Mouse (Mus musculus): Measurements from ENCODE around the gene Agr2. TPM values are rescaled to one million over a fixed set of nuclear protein-coding genes. Genes with fewer than 3 reads are reported as not detected.

The Agr2 gene
- polyA plus RNA-seq (2012; rRNA removed): not detected in 2 replicates

DNA sequence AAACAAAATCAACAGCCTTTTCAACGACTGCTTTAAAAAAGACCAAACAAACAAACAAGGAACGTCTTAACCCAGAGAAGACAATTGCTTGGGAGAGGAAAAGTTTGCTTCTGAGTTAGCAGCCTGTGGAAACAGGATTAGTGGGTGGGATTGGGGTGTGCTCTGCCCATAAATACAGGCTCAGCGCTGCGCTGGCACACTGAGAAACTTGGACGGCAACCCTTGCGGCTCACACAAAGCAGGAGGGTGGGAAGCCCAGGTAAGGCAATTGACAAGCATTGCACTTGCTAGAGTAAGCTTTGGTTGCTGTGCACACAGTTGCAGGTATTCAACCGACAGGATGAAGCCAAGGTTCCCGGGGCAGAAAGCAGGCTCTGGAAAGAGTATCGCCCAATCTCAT, at the start of gene Agr2:
Gene Agr2 (plus strand): TSS at position 197 of the 400 bp plus-strand sequence.
- TF ChIP-seq POLR2A (IDR thresholded peaks at IDR 0.05; ENCODE audit: borderline replicate concordance, insufficient read depth, low read length): no peak
- no peak for TF ChIP-seq CTCF (IDR thresholded peaks at IDR 0.05; ENCODE audit: borderline replicate concordance, insufficient read depth, low read depth, low read length)
- H3K27ac ChIP-seq (ENCODE audit: insufficient read depth, low read length): no peak within 1 kb of the TSS

DNA sequence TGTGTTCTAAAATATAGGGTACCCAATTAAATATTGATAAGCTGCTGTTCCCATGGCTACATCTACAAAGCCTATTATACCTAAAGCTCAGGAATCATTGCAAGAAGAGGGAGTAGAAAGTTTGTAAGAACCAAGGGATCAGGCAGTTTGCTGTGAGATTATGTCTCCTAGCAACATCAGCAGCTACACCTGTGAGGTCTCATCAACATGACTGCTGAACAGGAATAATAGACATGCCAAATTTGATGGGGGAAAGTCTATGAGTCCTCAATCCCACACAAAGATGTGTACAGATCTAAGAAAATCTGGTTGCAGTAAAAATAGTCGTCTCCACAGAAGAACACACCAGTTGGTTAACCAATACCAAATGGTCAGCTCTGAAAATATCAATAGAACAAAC, 41.0 kb upstream of the Agr2 start:
- WGBS: 67% methylated on average over 1 of the region's 1 CpGs
- Histone ChIP-seq H3K4me1 (ENCODE audit: control insufficient read depth, insufficient read depth, low read length) (no peaks in the 10 kb centered on the region), H3K27ac (ENCODE audit: insufficient read depth, low read length) (no peak overlapping the region), H3K27me3 (ENCODE audit: control insufficient read depth, insufficient read depth, low read length) (no peaks in the 10 kb centered on the region), H3K4me3 (replicated peaks; ENCODE audit: insufficient read depth, low read depth, low read length) (no peak overlapping the region)
- TF ChIP-seq CTCF (IDR thresholded peaks at IDR 0.05; ENCODE audit: borderline replicate concordance, insufficient read depth, low read depth, low read length) (no peak), POLR2A (IDR thresholded peaks at IDR 0.05; ENCODE audit: borderline replicate concordance, insufficient read depth, low read length) (no peak)
- no peak for DNase-seq

More for the DNA sequence above, at the start of gene Agr2:
- no peak for DNase-seq
- H3K4me1 ChIP-seq (ENCODE audit: control insufficient read depth, insufficient read depth, low read length): no peaks in the 10 kb centered on the region
- no peak within 1 kb of the TSS for H3K4me3 ChIP-seq (replicated peaks; ENCODE audit: insufficient read depth, low read depth, low read length)
- 60% methylated on average over 9 of the region's 9 CpGs for WGBS
- no peaks in the 10 kb centered on the region for H3K27me3 ChIP-seq (ENCODE audit: control insufficient read depth, insufficient read depth, low read length)

DNA sequence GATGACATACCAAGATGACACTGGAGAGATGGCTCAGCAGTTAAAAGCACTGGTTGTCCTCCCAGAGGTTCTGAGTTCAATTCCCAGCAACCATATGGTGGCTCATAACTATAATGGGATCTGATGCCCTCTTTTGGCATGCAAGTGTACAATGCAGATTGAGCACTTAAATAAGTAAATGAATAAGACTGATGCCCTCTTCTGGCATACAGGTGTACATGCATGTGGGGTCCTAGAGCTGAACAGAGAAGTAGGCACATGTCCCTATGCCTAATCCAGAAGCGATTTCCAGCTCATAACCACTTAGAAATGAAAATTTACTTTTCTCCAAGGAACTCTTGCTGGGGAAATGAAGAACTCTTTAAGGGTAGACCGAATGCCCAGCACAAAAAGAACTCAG, 35.5 kb upstream of the Agr2 start:
- 77% methylated on average over 2 of the region's 2 CpGs for WGBS
- H3K4me3 ChIP-seq (replicated peaks; ENCODE audit: insufficient read depth, low read depth, low read length): no peak overlapping the region
- no peak overlapping the region for H3K27ac ChIP-seq (ENCODE audit: insufficient read depth, low read length)
- TF ChIP-seq CTCF (IDR thresholded peaks at IDR 0.05; ENCODE audit: borderline replicate concordance, insufficient read depth, low read depth, low read length) (no peak), POLR2A (IDR thresholded peaks at IDR 0.05; ENCODE audit: borderline replicate concordance, insufficient read depth, low read length) (no peak)
- no peaks in the 10 kb centered on the region for H3K27me3 ChIP-seq (ENCODE audit: control insufficient read depth, insufficient read depth, low read length)
- no peaks in the 10 kb centered on the region for H3K4me1 ChIP-seq (ENCODE audit: control insufficient read depth, insufficient read depth, low read length)
- no peak for DNase-seq

DNA sequence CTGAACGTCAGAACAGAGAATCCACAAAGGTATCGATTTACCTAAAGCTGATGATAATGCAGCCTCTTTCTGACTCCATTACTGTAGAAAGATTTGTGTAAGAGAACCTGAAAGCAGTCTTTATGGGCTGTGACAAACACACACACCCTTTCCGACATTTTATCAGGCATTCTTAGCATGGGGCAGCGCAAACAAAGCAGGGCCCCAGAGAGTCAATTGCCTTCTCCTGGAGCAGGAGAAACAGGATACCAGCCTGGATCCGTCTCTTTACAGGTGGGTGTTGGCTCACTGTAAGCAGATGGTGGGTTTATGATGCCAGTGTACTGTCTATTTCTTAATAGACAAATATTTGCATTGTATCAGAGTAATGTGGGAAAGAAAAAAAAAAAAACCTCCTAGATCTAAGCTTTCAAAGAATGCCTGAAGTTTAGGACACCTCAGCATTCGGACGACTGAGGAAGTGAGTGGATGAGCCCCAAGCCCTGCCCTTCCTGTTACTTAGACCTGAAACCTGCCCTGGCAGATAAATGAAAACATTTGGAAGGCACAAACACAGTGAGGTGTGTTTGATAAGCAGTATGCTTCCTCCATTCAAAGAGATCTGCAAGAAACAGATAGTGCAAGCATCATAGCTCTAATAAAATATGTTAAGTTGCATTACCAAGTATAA, 26.5 kb upstream of the Agr2 start:
- Histone ChIP-seq H3K27ac (ENCODE audit: insufficient read depth, low read length) (no peak overlapping the region), H3K4me3 (replicated peaks; ENCODE audit: insufficient read depth, low read depth, low read length) (no peak overlapping the region), H3K27me3 (ENCODE audit: control insufficient read depth, insufficient read depth, low read length) (no peaks in the 10 kb centered on the region), H3K4me1 (ENCODE audit: control insufficient read depth, insufficient read depth, low read length) (no peaks in the 10 kb centered on the region)
- no peak for DNase-seq
- 67% methylated on average over 7 of the region's 7 CpGs for WGBS
- TF ChIP-seq CTCF (IDR thresholded peaks at IDR 0.05; ENCODE audit: borderline replicate concordance, insufficient read depth, low read depth, low read length) (no peak), POLR2A (IDR thresholded peaks at IDR 0.05; ENCODE audit: borderline replicate concordance, insufficient read depth, low read length) (no peak)

DNA sequence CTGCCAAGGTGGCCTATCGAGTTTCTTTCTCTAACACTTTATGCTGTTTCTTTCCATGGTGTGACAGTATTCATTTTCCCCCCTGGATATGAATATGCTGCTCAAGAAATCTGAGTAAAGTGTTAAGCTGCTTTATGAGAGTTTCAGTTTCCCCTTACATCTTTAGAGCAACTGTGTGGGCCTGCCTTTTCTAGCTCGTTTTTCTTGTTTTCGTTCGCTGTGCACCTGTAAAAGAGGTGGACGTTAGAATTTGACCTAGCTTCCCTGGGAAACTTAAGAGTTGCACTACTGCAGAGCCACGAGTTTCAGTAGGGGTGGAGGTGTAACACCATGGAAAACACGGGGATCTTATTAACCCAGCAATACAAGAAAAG, 26.0 kb upstream of the Agr2 start:
- DNase-seq: no peak
- H3K4me1 ChIP-seq (ENCODE audit: control insufficient read depth, insufficient read depth, low read length): no peaks in the 10 kb centered on the region
- 74% methylated on average over 7 of the region's 7 CpGs for WGBS
- no peak overlapping the region for H3K27ac ChIP-seq (ENCODE audit: insufficient read depth, low read length)
- TF ChIP-seq POLR2A (IDR thresholded peaks at IDR 0.05; ENCODE audit: borderline replicate concordance, insufficient read depth, low read length) (no peak), CTCF (IDR thresholded peaks at IDR 0.05; ENCODE audit: borderline replicate concordance, insufficient read depth, low read depth, low read length) (no peak)
- H3K27me3 ChIP-seq (ENCODE audit: control insufficient read depth, insufficient read depth, low read length): no peaks in the 10 kb centered on the region
- no peak overlapping the region for H3K4me3 ChIP-seq (replicated peaks; ENCODE audit: insufficient read depth, low read depth, low read length)

DNA sequence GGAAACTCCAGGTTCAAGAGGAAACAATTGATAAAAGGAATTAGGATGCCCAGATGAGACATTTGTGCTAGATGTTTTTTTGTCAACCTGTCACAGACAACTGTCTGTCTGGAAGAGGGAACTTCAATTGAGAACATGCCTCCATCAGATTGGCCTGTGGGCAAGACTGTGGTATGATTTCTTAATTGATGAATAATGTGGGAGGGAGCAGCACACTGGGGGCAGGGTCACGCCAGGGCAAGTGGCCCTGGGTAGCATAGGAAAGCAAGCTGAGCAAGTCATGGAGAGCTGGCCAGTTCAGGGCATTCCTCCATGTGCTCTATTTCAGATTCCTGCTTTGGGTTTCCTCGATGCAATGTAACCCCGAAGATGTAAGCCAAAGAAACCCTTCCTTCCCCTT, 16.8 kb upstream of the Agr2 start:
- 75% methylated on average over 3 of the region's 3 CpGs for whole genome bisulfite sequencing
- H3K4me1 ChIP-seq (ENCODE audit: control insufficient read depth, insufficient read depth, low read length): no peaks in the 10 kb centered on the region

DNA sequence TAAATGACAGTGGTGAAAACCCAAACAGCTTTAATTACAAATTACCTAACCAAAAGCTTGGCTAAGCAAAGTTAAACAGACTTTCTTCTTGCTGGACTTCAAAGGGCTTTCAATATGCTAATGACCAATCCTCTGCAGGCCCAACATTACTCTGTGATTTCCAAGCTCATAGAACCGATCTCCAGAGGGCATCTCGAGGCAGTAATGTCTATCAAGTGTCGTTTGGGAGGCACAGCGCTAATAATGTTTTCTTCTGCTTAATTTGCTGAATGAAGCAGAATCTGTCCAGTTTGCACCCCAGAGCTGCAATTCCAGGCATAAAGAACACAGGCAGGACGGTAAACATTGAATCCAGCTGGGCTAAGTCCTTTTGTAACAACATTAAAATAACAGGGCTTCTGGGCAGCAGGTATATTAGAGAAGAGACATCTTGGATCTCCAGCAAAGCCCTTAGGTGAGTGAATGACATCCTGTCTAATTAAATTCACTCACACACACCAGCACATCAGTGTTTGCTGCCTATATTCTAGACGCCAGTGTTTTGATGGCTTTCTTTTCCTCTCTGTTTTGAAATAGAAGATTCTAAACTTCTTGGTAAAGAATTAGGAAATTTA, 15.0 kb upstream of the Agr2 start:
- no peak overlapping the region for H3K4me3 ChIP-seq (replicated peaks; ENCODE audit: insufficient read depth, low read depth, low read length)
- TF ChIP-seq POLR2A (IDR thresholded peaks at IDR 0.05; ENCODE audit: borderline replicate concordance, insufficient read depth, low read length) (no peak), CTCF (IDR thresholded peaks at IDR 0.05; ENCODE audit: borderline replicate concordance, insufficient read depth, low read depth, low read length) (no peak)
- no peak overlapping the region for H3K27ac ChIP-seq (ENCODE audit: insufficient read depth, low read length)
- no peaks in the 10 kb centered on the region for H3K27me3 ChIP-seq (ENCODE audit: control insufficient read depth, insufficient read depth, low read length)
- H3K4me1 ChIP-seq (ENCODE audit: control insufficient read depth, insufficient read depth, low read length): no peaks in the 10 kb centered on the region
- no peak for DNase-seq
- 40% methylated on average over 6 of the region's 6 CpGs for WGBS

More for the DNA sequence above, 16.8 kb upstream of the Agr2 start:
- DNase-seq: no peak
- Histone ChIP-seq H3K4me3 (replicated peaks; ENCODE audit: insufficient read depth, low read depth, low read length) (no peak overlapping the region), H3K27me3 (ENCODE audit: control insufficient read depth, insufficient read depth, low read length) (no peaks in the 10 kb centered on the region), H3K27ac (ENCODE audit: insufficient read depth, low read length) (no peak overlapping the region)
- no peak for TF ChIP-seq CTCF (IDR thresholded peaks at IDR 0.05; ENCODE audit: borderline replicate concordance, insufficient read depth, low read depth, low read length)
- no peak for TF ChIP-seq POLR2A (IDR thresholded peaks at IDR 0.05; ENCODE audit: borderline replicate concordance, insufficient read depth, low read length)

DNA sequence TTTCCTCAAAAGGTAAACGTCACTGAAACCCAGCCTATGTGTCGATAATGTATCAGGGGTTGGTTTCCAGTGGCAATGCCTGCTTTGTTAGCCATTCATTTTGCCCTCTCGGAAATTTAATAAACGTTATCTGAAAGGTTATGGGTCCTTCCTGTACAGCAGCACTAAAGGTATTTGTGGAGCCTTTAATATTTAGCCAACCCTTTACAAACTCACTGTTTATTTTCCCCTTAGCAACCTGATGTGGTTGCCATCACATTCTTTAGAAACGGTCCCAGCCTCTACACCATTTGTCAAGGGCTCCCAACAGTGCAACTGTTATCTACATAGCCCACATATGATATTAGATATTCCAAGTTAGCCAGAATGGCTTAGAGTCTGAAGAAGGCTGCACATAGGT, 13.1 kb upstream of the Agr2 start:
- DNase-seq: no peak
- Histone ChIP-seq H3K27me3 (ENCODE audit: control insufficient read depth, insufficient read depth, low read length) (no peaks in the 10 kb centered on the region), H3K27ac (ENCODE audit: insufficient read depth, low read length) (no peak overlapping the region), H3K4me1 (ENCODE audit: control insufficient read depth, insufficient read depth, low read length) (no peaks in the 10 kb centered on the region), H3K4me3 (replicated peaks; ENCODE audit: insufficient read depth, low read depth, low read length) (no peak overlapping the region)
- 85% methylated on average over 5 of the region's 5 CpGs for WGBS
- TF ChIP-seq CTCF (IDR thresholded peaks at IDR 0.05; ENCODE audit: borderline replicate concordance, insufficient read depth, low read depth, low read length): no peak
- no peak for TF ChIP-seq POLR2A (IDR thresholded peaks at IDR 0.05; ENCODE audit: borderline replicate concordance, insufficient read depth, low read length)

All from cerebellum, adult 2 months (tissue).